Mouse (Mus musculus) ES-CJ7 (cell line): ENCODE measurements around the gene B3gnt6.
"Not testable (repeated sequence)": the region's sequence is repeated elsewhere in the genome, so short reads cannot be mapped to it uniquely, and the experiment has no call there.

Source experiments
- DNase-seq: peaks from one replicate; pipeline ENCODE4 v3.0.0; 2011; ENCODE audit warnings: low read depth, low spot score

The B3gnt6 gene

DNA sequence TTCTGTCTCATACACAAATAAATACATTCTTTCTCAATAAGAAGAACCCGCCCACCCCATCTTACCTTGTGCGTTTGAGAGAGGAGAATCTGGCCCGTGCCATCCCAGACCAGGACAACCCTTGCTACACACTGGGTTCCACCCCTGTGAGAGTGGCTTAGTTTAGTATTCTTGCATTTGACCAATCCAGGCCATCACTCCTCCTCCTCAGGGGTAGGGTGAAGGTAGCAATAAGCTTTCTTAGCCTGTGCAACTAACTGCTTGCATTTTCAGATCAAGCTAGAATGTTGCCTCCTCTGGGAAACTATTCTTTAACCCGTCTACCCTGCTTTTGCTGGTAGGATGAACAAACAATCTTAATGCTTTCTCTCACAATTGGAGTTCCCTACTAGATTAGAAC is at the start of gene B3gnt6:
TSS of gene B3gnt6 (minus strand) at position 101 of the 400 bp plus-strand sequence.
- DNase-seq, result no peak

DNA sequence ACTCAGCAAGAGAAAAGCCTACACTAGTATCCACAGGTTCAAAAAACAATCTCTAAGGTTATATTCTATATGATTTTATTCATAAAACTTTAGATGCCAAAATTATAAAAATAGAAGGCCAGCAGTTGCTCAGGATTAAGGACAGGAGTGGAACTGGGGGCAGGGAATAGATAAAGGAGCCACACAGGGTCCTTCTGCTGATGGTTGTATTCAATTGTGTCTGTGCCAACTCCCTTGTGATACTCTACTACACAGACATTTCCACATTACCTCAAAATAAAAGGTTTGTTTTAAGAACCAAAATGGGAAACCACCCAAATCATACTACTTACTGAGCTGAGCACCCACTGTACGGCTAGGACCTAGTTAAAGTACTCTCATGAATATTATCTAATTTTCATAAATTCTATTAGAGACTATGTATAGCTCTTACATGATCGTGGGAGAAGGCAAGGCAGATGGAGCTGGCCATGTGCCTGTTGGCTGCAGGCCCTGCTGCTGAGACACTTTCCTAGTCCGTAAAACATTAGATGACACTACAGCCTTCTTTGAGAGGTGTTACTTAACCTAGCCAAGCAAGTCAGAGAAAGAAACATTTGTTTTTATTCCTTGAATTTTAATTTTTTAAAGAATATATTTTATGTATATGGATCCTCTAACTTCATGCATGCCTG is 37.5 kb upstream of the B3gnt6 start:
- DNase-seq, result no peak

DNA sequence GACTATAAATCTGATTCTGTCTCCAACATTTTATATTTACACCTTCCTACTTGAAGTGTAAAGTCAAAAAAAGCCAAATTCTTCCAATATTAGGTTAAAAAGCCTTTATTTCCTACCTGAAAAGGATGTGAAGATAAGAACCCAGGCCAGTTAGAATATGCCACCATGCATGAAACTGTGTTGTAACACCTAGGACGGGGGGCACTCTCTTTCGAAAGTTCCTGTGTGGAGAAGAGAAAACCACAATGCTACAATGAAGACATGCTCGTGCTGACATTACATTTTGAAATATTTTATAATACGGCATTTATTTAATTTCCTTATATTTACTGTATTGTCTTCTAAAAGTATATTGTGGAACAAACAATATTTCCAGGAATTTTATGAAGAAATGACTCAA is 24.5 kb upstream of the B3gnt6 start:
- no peak for DNase-seq

DNA sequence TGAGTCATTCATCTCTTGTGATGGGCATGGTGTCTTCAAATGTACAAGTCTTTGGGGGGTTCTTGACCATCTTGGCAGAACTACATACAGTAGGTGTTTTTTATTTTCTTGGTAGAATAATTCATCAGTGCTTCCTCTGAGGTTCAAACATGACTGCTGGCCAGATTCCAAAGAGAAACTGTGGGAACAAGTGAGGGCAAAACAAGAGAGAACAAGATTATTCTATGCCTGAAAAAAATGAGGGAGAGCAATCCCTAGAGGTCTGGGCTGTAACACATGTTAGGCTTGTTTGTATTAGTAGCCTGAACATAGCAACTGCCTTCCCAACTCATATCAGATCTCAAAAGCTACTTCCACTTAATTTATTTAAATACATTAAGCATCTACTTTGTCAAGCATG is 17.4 kb upstream of the B3gnt6 start:
- no peak for DNase-seq

DNA sequence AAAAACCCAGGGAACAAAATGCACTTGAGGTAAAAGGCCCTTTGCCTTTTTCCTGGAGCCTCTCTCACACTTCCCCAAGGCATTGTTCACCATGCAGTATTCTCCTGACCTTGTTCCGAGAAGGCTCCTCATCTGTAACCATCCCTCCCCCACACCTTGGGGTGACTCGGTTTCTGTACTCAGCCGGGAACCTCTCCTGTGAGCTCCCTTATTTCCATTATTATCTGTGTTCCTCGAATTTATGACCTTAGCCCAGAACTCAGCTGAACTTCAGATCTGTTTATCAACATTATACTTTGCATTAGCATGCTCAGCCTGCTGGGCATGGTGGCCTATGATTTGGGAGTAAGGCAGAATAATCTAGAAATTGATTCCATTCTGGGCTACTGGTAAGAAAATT is 3.7 kb upstream of the B3gnt6 start:
- DNase-seq, result no peak

DNA sequence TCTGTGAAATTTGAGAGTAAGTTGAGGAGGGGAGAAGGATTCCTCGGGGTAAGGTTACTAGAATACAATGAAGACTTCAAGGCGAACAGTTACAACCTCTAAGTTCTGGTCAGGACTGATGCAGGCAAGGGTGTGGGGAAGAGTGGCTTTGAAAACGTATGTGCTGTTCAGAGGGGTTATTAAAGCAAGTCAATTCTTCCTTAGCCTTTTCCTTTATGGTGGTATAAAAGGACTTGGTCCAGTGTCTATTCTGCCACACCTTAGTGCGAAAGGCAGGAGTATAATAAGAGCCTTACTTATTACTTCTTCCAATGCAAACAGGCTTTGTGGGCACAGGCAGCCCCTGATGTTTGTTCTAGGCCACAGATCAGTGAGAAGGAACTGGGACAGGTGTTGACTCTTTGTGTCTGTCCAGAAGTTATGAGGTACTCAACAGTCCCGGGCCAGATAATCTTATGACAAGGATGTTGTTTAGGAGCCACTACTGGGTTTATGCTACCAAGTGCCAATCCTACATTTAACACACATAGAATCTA is 2.3 kb upstream of the B3gnt6 start:
- DNase-seq, result no peak

DNA sequence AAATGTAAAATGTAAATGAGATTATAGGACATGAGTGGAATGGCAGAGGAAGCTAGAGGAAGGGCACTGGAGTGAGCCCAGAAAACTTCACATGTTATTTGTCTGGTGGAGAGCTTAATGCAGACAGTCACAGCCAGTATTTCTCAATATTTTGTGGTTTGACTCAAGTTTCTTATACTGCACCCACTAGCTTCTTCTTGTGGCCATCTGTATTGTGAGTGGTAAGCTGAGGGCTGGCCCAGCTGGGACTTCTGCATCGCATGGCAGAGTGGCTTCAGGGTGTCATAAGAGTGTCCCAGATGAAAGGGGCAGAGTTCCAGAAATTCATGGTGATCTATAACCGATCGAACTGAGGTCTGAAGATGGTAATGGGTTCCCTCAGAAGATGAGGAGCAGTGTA is 1.1 kb upstream of the B3gnt6 start:
- no peak for DNase-seq

DNA sequence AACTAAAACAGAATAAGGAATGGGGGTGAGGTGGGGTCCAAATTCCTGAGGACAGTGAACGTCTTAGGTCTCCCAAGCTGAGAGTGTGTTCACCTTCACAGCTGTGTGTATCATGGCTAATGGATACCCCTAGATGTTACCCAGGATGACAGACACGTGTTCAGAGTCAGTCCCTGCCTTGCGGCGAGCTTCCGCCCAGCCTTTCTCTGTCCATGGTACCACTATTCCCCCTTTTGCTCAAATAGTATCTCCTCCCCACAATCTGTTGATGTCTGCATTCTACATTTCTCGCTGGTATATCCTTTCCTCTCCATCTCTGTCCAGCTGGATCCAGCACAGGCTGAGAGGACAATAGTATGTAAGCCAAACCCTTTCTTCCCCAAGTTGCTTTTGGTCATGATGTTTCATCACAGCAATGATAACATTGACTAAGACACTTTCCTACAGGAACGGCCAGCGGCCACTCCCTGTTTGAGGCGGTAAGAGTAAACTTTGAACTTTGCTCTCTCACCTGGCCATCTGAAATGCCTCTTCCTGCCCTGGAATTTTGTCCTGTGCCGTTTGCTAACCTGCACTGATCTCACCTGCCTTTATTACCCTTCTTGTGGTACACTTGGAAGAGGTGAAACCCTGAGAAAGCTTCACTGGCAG is 4.0 kb downstream of the B3gnt6 start:
- DNase-seq, result peak; percentile 41

DNA sequence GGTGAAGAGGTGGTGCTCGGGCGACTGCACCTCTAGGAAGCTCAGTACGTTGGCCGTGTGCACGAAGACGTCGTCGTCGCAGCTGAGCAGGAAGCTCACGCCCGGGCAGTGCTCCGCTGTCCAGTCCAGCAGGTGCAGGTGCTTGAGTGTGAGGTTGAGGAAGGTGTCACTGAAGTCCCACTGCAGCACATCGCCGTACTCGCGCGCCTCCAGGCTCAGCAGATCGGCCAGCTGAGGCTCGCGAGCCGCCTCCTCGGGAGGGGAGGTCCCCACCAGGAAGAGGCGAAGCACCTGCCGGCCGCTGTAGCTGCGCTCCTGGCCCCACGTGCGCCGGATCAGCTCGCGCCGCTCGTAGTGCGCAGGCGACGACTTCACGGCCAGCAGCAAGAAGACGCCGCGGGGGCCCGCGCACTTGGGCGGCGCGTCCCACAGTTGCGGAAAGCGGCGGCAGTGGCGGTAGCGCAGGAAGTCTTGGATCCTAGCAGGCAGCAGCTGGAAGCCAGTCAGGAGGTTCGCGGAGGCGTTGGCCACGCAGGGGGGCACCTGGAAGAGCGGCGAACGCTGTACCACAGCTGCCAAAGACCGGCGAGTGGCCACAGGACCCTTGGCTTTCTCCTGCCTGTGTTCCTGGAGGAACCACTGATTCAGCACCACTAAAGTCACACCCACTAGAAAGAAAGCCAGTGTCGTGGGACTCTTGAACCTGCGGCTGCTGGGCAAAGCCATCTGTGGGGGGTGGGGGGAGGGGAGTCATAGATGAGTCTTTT is 5.1 kb downstream of the B3gnt6 start:
- peak; percentile 30 for DNase-seq

DNA sequence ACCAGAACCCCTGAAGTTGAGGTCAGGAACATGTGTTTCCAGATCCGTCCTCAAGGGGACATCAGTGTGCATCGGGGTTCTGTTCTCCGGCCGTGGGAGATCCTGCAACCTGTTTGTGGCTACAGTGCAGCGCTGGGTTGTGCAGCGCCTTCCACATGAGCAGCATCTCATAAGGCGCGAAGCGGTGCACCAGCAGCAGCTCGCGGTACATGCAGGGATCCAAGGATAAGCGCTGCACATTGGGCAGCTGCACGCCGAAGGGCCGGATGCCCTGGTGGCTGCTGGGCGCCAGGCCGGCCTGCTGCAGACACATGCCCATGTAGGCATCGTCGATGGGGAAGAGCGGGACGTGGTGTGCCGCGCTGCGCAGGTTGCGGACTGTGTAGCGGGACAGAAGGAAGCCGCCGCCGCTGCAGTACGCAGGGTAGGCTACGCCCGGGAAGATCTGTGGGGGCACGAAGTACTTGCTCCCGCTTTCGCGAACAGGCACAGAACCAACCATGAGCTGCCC is 5.7 kb downstream of the B3gnt6 start:
- peak; percentile 73 for DNase-seq

DNA sequence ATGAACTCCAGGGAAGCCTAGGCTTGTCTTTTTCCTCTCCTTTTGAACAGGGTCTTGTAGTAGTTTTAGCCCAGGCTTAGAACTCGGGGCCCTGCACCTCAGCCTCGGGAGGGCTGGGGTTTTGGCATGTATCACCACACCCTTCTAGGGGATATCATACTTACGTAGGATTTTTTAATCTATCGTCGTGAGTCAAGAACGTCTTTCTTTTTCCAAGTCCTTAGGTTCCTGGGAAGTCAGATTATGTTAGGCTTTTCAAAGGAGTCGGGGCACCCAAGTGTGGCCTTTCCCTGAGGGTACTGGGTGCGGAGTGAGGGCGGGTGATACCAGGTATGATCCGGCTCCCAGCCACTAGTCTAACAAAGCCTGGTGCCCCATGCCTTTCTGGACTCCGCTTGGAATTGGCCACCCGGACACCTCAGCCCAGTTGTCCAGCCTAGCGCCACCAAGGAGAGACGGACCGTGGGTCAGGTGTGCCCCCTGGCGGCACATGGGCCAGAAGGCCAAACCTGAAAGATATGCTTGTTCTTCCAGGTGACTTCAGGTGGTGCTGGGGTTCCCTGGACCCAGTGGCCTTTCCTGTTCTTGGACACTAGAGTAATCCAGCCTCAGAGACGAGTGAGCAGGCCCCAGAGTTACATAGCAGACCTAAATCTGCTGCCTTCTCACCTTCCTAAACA is 7.6 kb downstream of the B3gnt6 start:
- no peak for DNase-seq

DNA sequence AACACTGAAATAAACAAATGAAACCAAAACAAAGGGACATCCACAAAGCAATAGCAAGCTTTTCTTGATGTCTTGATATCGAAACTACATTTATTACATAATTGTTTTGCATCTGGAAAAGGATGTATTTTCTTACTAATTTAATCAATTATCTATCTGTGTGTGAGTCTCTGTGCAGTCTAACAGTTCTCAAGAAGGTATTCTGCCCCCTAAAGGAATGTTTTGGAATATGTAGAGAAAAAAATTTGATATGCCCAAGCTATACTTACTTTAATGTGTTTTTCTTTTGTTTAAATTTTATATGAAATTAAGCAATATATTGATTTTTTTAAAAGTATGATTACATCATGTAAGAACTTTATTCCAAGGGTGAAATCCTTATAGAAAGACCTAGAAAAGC is 8.7 kb downstream of the B3gnt6 start:
- DNase-seq, result no peak

DNA sequence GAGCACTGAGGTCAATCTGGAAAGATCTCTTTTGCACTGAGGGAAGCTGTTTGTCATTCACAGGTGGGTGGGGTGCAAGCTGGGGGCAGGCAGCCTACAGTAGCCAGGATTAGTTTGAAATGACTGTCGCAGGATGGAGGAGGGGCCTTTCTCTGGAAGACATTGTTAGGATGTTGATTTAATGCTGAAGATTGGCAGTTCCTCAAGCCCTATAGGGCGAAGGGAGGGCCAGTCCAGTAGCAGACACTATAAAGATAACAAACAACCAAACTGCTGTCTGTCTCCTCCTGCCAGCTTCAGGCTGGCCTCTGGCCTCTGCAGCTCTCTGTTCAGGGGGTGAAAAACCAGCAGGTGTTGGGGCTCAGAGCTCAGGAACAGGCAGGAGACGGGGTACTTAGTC is 9.5 kb downstream of the B3gnt6 start:
- DNase-seq, result peak; percentile 36

DNA sequence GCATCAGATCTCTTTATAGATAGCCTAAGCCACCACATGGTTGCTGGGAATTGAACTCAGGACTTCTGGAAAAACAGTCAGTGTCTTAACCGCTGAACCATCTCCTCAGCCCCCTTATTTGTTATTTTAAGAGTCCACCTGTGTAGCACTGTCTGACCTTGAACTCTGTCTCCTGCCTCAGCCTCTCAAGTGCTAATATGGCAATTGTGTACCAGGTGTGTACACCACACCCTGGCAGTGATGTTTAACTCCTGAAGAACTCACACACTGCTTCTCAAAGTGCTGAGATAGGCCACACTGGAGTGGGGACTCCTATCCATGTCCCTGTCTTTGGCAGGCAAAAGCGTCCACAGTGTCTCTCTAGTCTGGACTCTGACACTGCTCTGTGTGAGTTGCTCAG is 10.6 kb downstream of the B3gnt6 start:
- DNase-seq, result peak; percentile 67

DNA sequence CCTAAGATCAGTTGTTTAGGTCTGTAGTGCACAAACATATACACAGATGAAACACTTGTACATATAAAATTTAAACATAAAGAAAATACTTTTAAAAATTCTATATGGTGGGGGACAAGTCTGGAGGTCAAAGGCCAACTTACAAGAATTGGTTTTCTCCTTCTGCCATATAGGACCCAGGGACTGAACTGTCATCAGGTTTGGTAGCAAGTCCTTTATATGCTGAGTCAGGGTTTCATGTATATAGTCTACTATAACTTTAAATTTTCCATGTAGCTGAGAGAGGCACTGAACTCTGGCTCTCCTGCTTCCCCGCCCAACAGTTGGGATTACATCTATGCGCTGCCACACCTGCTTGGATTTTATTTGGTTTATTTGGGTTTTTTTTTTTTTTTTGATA is 11.0 kb downstream of the B3gnt6 start:
- DNase-seq, result no peak

DNA sequence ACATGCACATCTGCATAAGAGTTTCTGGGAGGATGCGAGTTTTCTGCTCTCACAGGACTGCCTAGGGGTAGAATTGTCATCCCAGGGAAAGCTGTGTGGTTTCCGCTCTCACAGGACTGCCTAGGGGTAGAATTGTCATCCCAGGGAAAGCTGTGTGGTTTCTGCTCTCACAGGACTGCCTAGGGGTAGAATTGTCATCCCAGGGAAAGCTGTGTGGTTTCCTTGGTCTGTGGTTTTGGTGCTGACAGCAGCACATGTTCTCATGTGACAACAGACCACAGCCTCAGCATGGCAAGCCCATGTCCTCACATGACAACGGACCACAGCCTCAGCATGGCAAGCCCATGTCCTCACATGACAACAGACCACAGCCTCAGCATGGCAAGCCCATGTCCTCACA is 11.9 kb downstream of the B3gnt6 start:
- DNase-seq, result not testable (repeated sequence)

DNA sequence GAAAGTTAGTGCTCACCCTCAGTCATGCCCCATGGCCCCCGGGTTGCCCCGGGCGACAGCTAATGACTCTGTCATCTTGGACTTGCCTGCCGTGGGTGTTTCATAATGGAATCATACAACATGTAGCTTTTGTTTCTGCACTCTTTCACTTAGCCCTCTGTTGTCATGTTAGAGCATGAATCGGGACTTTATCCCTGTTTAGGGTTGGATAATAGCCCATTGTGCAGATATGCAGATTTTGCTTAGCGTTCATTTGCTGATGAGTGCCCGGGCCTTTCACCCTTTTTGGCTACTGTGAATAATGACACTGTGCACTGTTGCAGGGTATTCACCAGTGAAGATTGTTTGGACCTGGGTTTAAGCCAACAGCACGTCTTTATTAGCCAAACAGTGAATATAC is 12.6 kb downstream of the B3gnt6 start:
- DNase-seq, result no peak

DNA sequence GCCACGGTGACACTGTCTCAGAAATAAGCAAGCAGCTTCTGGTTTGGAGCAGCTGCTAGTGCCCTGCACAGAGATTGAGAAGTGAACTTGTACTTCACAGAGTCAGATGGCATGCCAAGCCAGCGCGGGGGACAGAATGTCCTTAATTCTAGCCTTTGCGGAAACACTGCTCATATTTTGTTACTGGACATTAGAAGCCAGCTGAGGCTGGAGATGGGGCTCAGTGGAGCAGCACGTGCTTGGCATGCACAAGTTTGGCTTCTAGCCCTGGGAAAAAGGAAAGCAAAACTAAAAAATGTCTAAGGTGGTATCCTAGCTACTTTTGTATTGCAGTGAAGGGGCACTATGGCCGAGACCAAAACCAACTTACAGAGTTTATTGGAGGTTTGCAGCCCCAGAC is 14.0 kb downstream of the B3gnt6 start:
- no peak for DNase-seq

DNA sequence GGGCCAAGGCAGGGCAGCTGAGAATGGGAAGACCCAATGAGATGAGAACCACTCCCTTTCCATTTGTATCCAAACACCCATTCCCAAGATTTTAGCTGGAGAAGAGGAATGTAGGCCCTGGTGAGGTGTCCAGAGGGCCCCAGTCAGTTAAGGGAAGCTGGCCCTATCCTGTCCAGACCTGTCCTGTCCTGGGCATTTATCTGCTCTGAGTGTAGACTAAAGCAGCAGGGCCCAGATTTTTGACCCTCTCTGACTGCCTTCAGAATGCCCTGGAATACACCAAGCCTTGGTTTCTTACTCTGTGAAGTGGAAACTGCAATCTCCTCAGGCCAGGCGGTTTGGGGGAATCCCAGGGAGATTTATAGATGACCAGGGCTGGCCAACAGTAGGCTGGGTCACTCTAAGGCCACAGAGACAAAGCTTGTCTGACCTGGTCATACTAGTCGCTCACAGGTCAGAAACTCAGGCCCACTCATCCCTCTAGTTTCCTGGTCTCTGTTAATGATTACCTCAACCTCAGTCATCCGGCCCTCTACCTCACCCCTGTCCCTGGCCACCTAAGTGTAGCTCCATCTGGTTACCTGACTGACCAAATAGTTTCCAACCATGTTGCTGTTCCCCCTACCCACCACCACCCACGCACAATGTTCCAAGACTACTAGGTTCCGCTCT is 20.6 kb downstream of the B3gnt6 start:
- no peak for DNase-seq

DNA sequence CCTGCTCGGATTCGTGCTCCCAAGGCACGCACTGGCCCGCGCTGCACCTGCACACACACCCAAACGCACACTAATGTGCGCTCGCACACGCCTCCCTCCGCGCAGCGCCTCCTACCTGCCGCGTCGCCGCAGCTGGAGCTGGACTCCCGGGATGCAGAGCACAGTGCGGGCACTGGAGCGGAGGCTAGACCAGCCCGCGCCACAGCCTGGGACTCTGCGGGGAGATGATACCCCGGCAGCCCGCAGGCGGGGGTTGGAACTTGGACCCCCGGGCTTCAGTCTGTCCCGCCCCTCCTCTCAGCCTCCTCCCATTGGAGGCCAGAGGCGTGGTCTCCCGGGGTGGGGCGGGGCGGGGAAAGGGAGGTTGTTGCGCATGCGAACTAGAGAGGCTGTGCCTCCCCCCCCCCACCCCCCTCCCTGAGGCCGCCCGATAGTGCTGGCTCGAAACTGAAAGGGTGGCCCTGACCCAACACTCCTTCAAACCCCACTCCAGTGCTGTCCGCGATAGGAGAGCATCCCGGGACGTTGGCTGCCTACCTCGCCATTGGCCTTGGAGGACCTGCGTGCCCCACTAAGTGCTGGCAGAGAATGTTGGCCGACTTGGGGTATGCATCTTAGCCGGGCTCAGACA is 21.2 kb downstream of the B3gnt6 start, which contains the start of gene Capn5:
TSS of gene Capn5 (minus strand) at position 346 of the 631 bp plus-strand sequence.
- DNase-seq, result peak; percentile 71

DNA sequence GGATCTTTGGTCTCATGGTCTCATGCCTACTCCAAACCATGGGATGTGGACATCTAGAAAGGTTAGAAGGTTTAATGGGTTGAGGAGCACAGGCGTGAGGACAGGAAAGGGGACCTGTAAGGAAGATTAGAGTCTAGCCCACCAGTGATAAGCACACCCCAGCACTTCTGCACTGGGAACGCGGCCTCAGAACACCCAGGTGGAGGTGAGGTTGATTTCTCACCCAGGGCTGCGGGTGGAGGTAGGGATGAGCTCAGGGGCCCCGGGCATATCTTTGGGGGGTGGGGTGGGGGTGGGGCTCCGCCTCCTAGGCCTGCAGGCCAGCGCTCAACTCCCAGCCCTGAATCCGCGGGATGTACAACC is 21.7 kb downstream of the B3gnt6 start:
- DNase-seq, result no peak
